Mouse (Mus musculus) B cell, adult 2 months (primary cell): ENCODE results near the gene Tbxas1.

Source experiments
- DNase-seq, 2 experiments: peaks; one replicate each; pipeline ENCODE4 v3.0.0; 2022

Tbxas1 gene

DNA sequence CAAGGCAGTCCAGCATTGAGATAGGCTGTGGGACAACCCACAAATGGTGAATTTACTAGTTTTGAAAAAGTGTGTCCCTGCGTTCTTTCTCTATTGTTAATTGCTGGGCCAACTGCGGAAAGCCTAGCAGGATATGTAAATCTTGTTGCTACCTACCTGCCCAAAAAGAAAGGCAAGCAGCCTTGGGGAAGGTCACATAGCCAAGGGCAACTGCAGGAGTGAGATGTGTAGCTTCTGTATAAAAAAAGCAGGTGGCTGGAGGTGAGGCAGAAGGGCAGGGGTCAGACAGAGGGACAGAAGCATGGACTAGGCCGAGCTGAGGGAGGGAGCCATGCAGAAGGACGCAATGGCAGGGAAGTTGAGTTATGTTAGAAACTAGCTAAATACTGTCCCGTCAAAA, 257.4 kb downstream of the Tbxas1 start:
- DNase-seq, result no peak
